Mouse (Mus musculus): Measurements from ENCODE around the gene Gm45713.
"Not testable (repeated sequence)": the region's sequence is repeated elsewhere in the genome, so short reads cannot be mapped to it uniquely, and the experiment has no call there.

The Gm45713 gene

GRCm38 (mm10) chr7:45162996-45163615, 27.1 kb upstream of the Gm45713 start:
- no peak for DNase-seq (ENCODE audit: low spot score in 2 of 2)

GRCm38 (mm10) chr7:45162551-45162950, 26.5 kb upstream of the Gm45713 start:
- no peak for DNase-seq (ENCODE audit: low spot score in 2 of 2)

DNA sequence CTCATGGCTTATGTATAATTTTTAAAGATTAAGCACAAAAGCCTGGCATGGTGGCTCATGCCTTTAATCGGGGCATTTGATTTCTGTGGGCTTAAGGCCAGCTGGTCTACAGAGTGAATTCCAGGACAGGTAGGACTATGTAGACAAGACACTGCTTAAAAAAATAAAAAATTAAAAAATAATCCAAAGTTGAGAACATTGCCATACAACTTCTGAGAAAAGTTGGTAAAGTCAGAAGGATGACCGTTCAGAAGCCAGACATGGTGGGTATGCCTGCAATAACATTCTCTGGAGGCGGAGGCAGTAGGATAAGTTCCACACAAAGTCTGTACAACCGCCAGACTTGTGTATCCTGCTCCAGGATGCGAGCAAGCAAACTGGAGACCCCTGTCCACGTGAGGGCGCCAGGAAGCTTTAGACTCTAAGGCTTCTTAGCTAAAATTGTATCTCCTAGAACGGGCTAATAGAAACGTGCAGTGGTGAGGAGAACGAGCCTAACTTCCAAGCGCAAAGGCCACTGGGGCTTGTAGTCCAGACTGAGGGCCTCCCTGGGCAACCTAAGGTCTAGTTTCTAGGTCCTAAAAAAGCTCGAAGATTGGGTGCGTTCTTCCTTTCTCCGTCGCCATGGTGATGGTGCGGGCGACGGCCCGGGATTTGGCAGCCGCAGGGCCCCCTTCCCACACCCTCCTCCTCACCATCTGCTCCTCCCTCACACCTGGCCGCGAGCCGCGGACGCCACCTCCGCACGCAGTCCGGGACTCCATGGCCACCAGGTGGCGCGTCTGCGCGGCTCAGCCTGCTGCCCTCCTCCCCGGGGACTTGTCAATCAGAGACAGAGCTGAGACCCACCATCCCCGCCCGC, 25.8 kb upstream of the Gm45713 start:
- peak; percentile 74 to 87 for DNase-seq (ENCODE audit: low spot score in 2 of 2)

GRCm38 (mm10) chr7:45160866-45161265, 24.8 kb upstream of the Gm45713 start:
- no peak for DNase-seq (ENCODE audit: low spot score in 2 of 2)

DNA sequence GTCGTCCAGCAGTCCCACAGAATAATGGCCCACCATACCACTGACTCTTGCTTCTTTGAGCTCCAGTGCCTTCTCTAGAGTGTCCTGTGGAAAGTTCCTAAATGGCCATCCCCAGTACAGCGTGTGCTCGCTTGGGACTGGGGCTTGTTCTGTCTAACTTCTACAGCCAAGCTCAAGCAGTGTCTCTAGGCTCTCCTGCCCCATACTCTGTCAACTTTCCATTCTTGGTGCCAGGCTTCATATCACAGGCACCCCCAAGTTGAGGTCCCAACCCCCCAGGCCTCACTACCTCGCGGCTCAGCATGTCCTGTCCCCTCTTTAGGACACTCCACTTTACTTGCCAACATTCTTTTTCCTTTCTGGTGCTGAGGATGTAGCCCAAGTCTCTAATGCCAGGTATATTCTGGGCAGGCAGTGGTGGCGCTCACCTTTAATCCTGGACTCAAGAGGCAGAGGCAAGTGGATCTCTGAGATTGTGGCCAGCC, 24.3 kb upstream of the Gm45713 start:
- DNase-seq (ENCODE audit: low spot score in 2 of 2): no peak

- no peak for DNase-seq (ENCODE audit: low spot score in 2 of 2)
Measured at GRCm38 (mm10) chr7:45158991-45159390, 23.0 kb upstream of the Gm45713 start.

DNA sequence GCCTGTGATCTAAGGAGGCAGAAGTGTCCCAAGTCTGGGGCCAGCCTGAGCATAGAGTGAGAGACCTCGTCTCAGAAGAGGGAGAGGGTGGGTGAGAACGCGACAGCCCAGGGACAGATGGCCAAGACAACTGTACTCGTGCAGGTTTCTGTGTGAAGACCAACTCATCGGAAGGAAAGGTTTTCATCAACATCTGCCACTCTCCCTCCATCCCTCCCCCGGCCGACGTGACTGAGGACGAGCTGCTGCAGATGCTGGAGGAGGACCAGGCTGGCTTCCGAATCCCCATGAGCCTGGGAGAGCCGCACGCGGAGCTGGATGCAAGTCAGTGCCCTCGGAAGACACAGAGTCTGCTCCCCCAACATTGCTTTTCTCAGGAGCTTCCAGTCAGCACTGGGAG, 21.4 kb upstream of the Gm45713 start:
- no peak for DNase-seq (ENCODE audit: low spot score in 2 of 2)

DNA sequence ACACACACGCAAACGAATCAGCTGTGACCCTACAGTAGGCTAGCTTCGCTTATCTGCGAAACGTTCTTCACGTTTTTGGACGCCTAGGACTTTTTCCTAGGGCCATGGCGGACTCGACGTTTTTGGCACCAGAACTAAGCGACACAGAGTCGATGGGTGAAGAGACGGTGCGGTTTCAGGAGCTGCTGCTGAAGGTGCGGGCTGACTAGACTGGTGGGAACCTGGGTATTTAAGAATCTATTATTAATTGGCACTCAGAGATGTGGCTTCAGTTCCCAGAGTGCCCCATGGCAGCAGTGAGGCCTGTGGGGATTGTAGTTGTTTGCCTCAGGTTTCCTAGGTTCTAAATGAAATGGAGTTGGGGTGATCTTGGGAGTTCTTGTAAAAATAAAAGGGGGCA, 20.2 kb upstream of the Gm45713 start:
- no peak for DNase-seq (ENCODE audit: low spot score in 2 of 2)

DNA sequence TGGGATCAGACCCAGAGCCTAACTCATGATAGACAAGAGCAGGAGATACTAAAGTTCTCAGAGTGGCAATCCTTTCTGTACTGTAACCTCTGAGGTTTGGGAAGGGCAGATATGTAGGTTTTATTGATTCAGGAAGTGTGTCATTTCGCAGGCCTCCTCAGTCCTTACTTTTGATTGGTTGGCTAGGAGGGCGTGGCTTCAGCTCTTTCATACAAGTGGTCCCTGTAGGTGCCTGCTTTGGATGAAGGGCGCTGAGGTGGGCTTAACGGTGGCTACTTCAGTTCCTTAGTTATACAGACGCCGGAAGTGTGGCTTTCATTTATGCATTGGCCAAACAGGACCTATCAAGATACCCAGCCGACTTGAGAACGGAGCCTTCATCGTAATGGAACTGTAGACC, 19.6 kb upstream of the Gm45713 start:
- no peak for DNase-seq (ENCODE audit: low spot score in 2 of 2)

GRCm38 (mm10) chr7:45154993-45155514, 19.0 kb upstream of the Gm45713 start:
- DNase-seq (ENCODE audit: low spot score in 2 of 2): peak; percentile 44 to 67

- peak; percentile 98 for DNase-seq (ENCODE audit: low spot score in 2 of 2)
Measured at GRCm38 (mm10) chr7:45154096-45154992, 18.3 kb upstream of the Gm45713 start, which contains the start of the genes Pih1d1 and Aldh16a1. Pih1d1 (plus strand) TSS chr7:45154303. Aldh16a1 (minus strand) TSS chr7:45154584.

GRCm38 (mm10) chr7:45153586-45153985, 17.6 kb upstream of the Gm45713 start:
- no peak for DNase-seq (ENCODE audit: low spot score in 2 of 2)

GRCm38 (mm10) chr7:45153052-45153451, 17.0 kb upstream of the Gm45713 start:
- DNase-seq (ENCODE audit: low spot score in 2 of 2): not testable (repeated sequence)

DNA sequence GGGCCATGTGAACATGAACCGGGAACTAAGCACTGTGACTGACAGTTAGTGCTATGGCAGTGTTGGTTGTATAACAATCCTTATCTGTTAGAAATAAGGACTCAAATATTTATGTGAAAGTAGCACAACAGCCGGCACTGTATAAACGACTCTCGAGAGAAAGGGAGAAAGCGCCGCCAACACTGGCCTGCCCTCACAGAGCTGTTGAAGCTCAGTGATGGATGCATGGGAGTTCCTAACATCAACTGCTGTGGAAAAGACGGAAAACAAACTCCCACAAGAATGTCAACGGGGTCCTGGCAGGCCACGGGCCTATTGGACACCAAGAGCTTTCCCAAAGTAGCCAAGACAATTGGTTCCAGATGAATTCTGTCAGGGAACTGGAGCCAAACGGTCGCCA, 15.3 kb upstream of the Gm45713 start:
- DNase-seq (ENCODE audit: low spot score in 2 of 2): no peak

GRCm38 (mm10) chr7:45150321-45150720, 14.3 kb upstream of the Gm45713 start:
- DNase-seq (ENCODE audit: low spot score in 2 of 2): no peak

GRCm38 (mm10) chr7:45149545-45149944, 13.5 kb upstream of the Gm45713 start:
- DNase-seq (ENCODE audit: low spot score in 2 of 2): no peak

DNA sequence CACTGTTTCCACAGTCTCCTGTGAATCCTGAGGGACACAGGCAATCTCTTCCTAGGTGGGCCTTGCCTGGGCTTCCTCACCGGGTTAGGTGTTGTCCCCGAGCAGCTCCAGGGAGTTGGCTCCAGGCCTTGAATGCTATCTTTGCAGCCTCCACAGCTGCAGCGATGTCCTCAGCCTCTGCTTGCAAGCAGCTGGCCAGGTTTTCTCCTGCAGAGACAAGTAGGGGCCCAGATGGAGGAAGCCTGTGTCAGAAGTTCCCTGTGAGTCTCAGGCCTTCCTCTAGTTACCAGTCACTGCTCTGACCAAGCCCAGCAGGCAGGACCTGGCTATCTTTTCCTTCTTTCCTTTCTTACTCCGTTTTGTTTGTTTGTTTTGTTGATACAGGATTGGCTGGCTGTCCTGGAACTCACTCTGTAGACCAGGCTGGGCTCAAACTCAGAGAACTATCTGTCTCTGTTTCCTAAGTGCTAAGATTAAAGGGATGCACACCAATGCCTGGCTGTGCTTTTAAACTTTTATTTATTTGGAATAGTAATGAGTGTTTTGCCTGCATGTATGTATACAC, 12.6 kb upstream of the Gm45713 start:
- DNase-seq (ENCODE audit: low spot score in 2 of 2): no peak

DNA sequence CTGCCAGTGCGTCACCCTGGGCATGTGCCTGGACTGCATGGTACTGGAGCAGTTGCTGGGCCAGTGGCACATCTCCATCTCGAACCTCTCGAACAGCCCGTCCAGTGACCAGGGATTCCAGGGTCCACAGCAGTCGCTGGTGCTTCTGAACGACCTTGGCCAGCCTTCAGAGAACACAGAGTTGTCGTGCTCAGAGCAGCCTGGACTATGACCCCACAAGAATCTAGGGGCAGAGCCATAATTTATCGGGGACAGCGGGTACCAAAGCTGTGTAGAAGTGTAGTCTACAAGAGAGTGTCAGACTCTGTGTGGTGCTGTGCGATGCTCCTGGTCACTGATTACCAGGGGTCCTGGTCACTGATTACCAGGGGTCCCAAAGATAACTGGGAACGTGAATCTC, 11.9 kb upstream of the Gm45713 start:
- DNase-seq (ENCODE audit: low spot score in 2 of 2): no peak

DNA sequence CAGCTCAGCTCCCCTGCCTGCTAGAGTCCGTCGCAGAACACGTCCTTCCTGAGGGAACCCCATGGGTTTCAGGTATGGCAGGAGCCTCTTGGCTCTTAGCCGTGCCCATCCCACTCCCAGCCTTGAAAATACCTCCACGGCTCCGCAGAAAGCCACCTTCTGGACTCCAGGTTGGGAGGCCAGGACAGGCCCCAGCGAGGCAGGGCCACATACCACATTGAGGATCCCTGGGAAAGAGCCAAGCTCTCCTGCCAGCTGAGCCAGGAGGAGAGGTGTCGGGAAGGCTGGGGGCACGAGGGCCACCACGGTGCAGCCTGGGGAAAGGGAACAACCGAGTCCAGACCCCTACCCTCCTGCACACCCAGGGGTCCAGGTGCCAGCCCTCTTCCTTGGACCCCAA, 11.2 kb upstream of the Gm45713 start:
- DNase-seq (ENCODE audit: low spot score in 2 of 2): no peak

DNA sequence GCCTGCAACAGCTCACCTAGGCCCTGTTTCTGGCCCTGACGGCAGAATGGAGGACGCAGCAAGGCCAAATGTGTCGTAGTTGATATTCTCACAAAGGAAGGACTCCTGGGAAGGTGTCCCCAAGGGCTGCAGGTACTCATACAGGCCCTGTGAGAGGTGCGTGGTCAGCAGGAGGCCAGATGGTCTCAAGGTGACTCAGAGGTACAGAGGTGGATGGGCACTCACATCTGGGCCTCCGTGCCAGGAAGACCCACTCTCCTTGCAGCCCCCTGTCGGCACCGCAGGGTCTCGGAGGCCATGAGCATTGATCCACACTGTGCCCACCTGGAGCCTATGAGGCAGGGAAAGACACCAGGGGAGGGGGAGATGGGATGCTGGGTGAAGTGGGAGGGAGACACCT, 9.4 kb upstream of the Gm45713 start:
- no peak for DNase-seq (ENCODE audit: low spot score in 2 of 2)

All from natural killer cell, adult 2 months (primary cell).